In genomic region chr15:63999936-64000530, GRCm38 (mm10) we compare ENCODE assay signal across 14 mouse cellular contexts.
A peak's percentile ranks its signal among the peaks of the same experiment; 100 is the strongest.
DNase-seq lines count a peak whose midpoint lies in the region; ATAC-seq and TF ChIP-seq lines count a peak whose summit lies in the region.
"Had no signal": no experiment of that assay in that cellular context is flagged by ENCODE, and none has a peak within 500 bp of the region (broad histone marks: within the 10 kb centered on the region; RNA-seq: fewer than 3 reads in every experiment).

No protein-coding gene starts in this region.

- no peak for TF ChIP-seq CTCF in forebrain, postnatal 0 days (IDR thresholded peaks at IDR 0.05; ENCODE audit: low read depth)
- no peak for TF ChIP-seq CTCF in bone marrow, adult 2 months (IDR thresholded peaks at IDR 0.05; ENCODE audit: control insufficient read depth, insufficient read depth, low read length)
- TF ChIP-seq CTCF in intestine, postnatal 0 days (IDR thresholded peaks at IDR 0.05; ENCODE audit: low read depth) = no peak

- DNase-seq in forebrain, postnatal 0 days = peak; percentile 48
- DNase-seq in forebrain, embryonic 10.5 days (ENCODE audit: extremely low spot score, low spot score) = no peak
- DNase-seq in layer of hippocampus, adult 9-11 months = peak; percentile 57
- no peak for DNase-seq in layer of hippocampus, postnatal 10 days (ENCODE audit: low spot score in 2 of 2)
- DNase-seq in embryonic facial prominence, embryonic 14.5 days (ENCODE audit: low spot score) = peak; percentile 29
- DNase-seq: cerebellum, postnatal 36 days; heart, postnatal 36 days; kidney, adult 8-10 months had no signal

- peak overlapping the region; percentile 29; the same call in 1 of the 2 replicates for H3K27ac ChIP-seq in forebrain, postnatal 0 days (ENCODE audit: low read depth, low read length)
- H3K27ac ChIP-seq in forebrain, embryonic 10.5 days = no peak overlapping the region
- H3K27ac ChIP-seq in bone marrow, adult 2 months (ENCODE audit: control insufficient read depth, insufficient read depth, low read depth, low read length, poor library complexity) = peak overlapping the region; percentile 27
- no peak overlapping the region for H3K27ac ChIP-seq in embryonic facial prominence, embryonic 14.5 days (replicated peaks; ENCODE audit: low read depth, low read length)
- H3K27ac ChIP-seq in intestine, postnatal 0 days (ENCODE audit: low read depth, low read length) = no peak overlapping the region
- H3K27ac ChIP-seq: macrophage had no signal

- H3K4me2 ChIP-seq in forebrain, postnatal 0 days (ENCODE audit: low read depth) = no peak overlapping the region
- H3K4me2 ChIP-seq in embryonic facial prominence, embryonic 14.5 days (ENCODE audit: low read depth, low read length) = no peak overlapping the region
- no peak overlapping the region for H3K4me2 ChIP-seq in intestine, postnatal 0 days (replicated peaks; ENCODE audit: low read depth)

- no peak overlapping the region for H3K4me3 ChIP-seq in forebrain, postnatal 0 days (ENCODE audit: low read depth, low read length)
- no peak overlapping the region for H3K4me3 ChIP-seq in forebrain, embryonic 10.5 days
- H3K4me3 ChIP-seq in bone marrow, adult 2 months (replicated peaks; ENCODE audit: control insufficient read depth, low read depth, low read length) = peak overlapping the region; percentile 34
- H3K4me3 ChIP-seq in embryonic facial prominence, embryonic 14.5 days (ENCODE audit: low read depth, low read length) = no peak overlapping the region
- H3K4me3 ChIP-seq in intestine, postnatal 0 days (ENCODE audit: low read depth, low read length) = no peak overlapping the region

- no peaks in the 10 kb centered on the region for H3K36me3 ChIP-seq in forebrain, postnatal 0 days (ENCODE audit: insufficient read depth)
- no peaks in the 10 kb centered on the region for H3K36me3 ChIP-seq in forebrain, embryonic 10.5 days (replicated peaks)
- no peaks in the 10 kb centered on the region for H3K36me3 ChIP-seq in embryonic facial prominence, embryonic 14.5 days (ENCODE audit: control insufficient read depth, insufficient read depth, low read length)
- H3K36me3 ChIP-seq in intestine, postnatal 0 days (ENCODE audit: control insufficient read depth, insufficient read depth) = no peaks in the 10 kb centered on the region

- ATAC-seq in forebrain, postnatal 0 days = no peak
- no peak for ATAC-seq in embryonic facial prominence, embryonic 14.5 days (ENCODE audit: low read depth)
- no peak for ATAC-seq in activated CD4-positive, CD25-positive, alpha-beta regulatory T cell, adult 4 months
- ATAC-seq in intestine, postnatal 0 days = no peak
- ATAC-seq: CD4-positive, CD25-positive, alpha-beta regulatory T cell, adult 4 months; Patski had no signal

- no peak overlapping the region for H3K9ac ChIP-seq in forebrain, postnatal 0 days
- H3K9ac ChIP-seq in embryonic facial prominence, embryonic 14.5 days (ENCODE audit: low read depth, low read length) = no peak overlapping the region
- no peak overlapping the region for H3K9ac ChIP-seq in intestine, postnatal 0 days (ENCODE audit: low read depth, low read length)

- no peak for TF ChIP-seq POLR2A in bone marrow, adult 2 months (IDR thresholded peaks at IDR 0.05; ENCODE audit: borderline replicate concordance, control insufficient read depth, low read depth, low read length)

- no peaks in the 10 kb centered on the region for H3K27me3 ChIP-seq in forebrain, postnatal 0 days (ENCODE audit: insufficient read depth, low read length)
- H3K27me3 ChIP-seq in forebrain, embryonic 10.5 days (ENCODE audit: poor library complexity, severe bottlenecking) = 0 out of 2 replicates have a peak, but pooled peaks cover 7% of the 10 kb centered on the region
- H3K27me3 ChIP-seq in embryonic facial prominence, embryonic 14.5 days (replicated peaks; ENCODE audit: control insufficient read depth, insufficient read depth, low read length) = no peaks in the 10 kb centered on the region
- H3K27me3 ChIP-seq in intestine, postnatal 0 days (replicated peaks; ENCODE audit: control insufficient read depth, insufficient read depth, low read length) = no peaks in the 10 kb centered on the region
- H3K27me3 ChIP-seq: Patski had no signal

- 45% methylated on average over 19 of the region's 19 CpGs for WGBS in forebrain, postnatal 0 days
- WGBS in forebrain, embryonic 10.5 days = 78% methylated on average over 19 of the region's 19 CpGs
- 52% methylated on average over 19 of the region's 19 CpGs for WGBS in bone marrow, adult 2 months
- 31% methylated on average over 19 of the region's 19 CpGs for whole genome bisulfite sequencing in embryonic facial prominence, embryonic 14.5 days
- 58% methylated on average over 19 of the region's 19 CpGs for WGBS in intestine, postnatal 0 days

- peaks cover 24% of the 10 kb centered on the region for H3K4me1 ChIP-seq in forebrain, postnatal 0 days (ENCODE audit: insufficient read depth)
- peaks cover 56% of the 10 kb centered on the region for H3K4me1 ChIP-seq in forebrain, embryonic 10.5 days
- H3K4me1 ChIP-seq in bone marrow, adult 2 months (ENCODE audit: control insufficient read depth, insufficient read depth, low read length) = peaks cover 15% of the 10 kb centered on the region
- peaks cover 22% of the 10 kb centered on the region for H3K4me1 ChIP-seq in embryonic facial prominence, embryonic 14.5 days (ENCODE audit: control insufficient read depth, insufficient read depth, low read length)
- H3K4me1 ChIP-seq in intestine, postnatal 0 days (replicated peaks; ENCODE audit: control insufficient read depth, insufficient read depth, low read length) = 0 out of 2 replicates have a peak, but pooled peaks cover 3% of the 10 kb centered on the region

- H3K9me3 ChIP-seq in forebrain, postnatal 0 days (ENCODE audit: low read length) = no peaks in the 10 kb centered on the region
- no peaks in the 10 kb centered on the region for H3K9me3 ChIP-seq in forebrain, embryonic 10.5 days
- H3K9me3 ChIP-seq in embryonic facial prominence, embryonic 14.5 days (ENCODE audit: control insufficient read depth, low read length) = no peaks in the 10 kb centered on the region
- H3K9me3 ChIP-seq in intestine, postnatal 0 days (ENCODE audit: control insufficient read depth) = no peaks in the 10 kb centered on the region

Comparison
In these comparisons a context has a peak if more than half of its experiments do, and no peak if none do; other contexts are left out.
1. DNase-seq: peak in forebrain, postnatal 0 days (single experiment), layer of hippocampus, adult 9-11 months (single experiment) and embryonic facial prominence, embryonic 14.5 days (single experiment); none in forebrain, embryonic 10.5 days (single experiment) and layer of hippocampus, postnatal 10 days (0 of 2).
2. H3K27ac ChIP-seq: peak in forebrain, postnatal 0 days (single experiment) and bone marrow, adult 2 months (single experiment); none in forebrain, embryonic 10.5 days (single experiment), embryonic facial prominence, embryonic 14.5 days (single experiment) and intestine, postnatal 0 days (single experiment).